Mouse (Mus musculus) T-cell, adult 2 months (primary cell): ENCODE results near the gene Adam1b.

Experiments used
- DNase-seq: peaks from one replicate; pipeline ENCODE4 v3.0.0; 2022; ENCODE audit warnings: low spot score

The Adam1b gene

DNA sequence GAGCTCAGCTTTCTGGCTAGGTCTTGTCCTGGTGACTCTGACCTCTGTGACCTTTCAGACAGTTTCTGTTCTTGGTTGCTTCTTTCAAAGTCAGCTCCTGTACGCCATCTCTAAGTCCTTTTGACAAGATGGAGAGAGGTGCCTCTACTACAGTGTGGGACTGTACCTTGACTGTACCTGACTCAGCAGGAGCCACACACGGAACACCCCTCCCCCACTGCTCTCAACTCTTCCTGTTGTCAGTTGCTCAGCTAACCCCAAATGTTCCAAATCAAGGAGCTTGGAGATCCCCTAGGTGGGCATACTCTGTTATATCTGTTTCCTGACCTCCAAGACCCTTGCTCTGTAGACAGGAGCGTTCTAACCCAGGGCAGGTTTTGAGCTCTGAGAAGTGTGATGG, at the start of gene Adam1b:
Gene Adam1b (minus strand): TSS at position 205 of the 400 bp plus-strand sequence.
- no peak for DNase-seq

DNA sequence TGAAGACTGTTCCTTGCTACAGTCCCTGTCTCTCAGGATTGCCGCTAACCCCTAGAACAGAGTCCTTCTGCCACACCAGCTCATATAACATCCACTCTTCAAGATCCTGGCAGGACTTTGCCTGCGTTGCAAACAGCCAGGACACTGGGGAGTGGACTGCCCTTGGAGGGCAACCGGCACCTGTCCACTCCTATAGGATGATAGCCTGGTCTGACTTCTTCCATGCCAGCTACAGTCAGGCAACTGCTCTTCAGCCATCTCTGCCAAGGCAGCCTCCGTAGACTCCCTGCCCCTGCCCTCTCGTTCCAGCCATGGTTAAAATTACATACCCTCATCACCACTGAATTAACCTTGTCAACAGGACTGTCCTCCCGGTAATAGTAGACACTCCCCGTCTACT, 46.0 kb upstream of the Adam1b start:
- no peak for DNase-seq

DNA sequence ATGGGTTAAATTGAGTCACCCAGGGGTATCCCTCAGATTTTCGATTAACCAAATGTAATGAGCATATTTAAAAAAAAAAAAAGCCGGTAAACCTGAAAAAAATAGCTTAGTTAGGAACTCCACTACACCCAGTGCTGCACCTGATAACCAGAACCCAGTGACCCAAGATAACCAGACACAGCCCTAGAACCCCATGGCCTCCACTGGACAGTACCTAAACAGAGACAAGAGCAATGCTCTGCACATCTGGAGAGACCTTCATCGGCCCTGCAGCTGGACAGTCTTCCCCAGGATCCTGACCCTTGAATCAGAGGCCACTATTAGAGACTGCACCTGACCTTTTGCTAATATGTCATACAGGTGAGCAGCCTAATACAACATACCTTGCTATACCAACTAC, 43.8 kb upstream of the Adam1b start:
- no peak for DNase-seq

DNA sequence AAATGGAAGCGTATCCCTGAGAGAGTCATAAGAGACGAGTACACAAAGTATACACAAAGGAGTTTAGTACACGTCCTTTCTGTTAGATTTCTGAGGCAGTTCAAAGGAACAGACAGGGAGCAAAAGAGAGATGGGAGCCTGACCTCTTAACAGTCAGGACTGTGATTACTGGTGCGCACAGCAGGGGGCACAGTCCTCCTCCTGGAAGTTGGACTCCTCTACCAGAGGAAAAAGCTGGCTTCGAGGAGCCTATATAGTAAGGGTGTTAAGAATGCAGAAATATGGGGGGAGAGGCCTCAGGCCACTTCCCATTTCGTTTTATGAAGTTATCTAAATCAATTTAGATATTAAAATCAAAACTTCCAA, 43.3 kb upstream of the Adam1b start:
- peak; percentile 52 for DNase-seq

DNA sequence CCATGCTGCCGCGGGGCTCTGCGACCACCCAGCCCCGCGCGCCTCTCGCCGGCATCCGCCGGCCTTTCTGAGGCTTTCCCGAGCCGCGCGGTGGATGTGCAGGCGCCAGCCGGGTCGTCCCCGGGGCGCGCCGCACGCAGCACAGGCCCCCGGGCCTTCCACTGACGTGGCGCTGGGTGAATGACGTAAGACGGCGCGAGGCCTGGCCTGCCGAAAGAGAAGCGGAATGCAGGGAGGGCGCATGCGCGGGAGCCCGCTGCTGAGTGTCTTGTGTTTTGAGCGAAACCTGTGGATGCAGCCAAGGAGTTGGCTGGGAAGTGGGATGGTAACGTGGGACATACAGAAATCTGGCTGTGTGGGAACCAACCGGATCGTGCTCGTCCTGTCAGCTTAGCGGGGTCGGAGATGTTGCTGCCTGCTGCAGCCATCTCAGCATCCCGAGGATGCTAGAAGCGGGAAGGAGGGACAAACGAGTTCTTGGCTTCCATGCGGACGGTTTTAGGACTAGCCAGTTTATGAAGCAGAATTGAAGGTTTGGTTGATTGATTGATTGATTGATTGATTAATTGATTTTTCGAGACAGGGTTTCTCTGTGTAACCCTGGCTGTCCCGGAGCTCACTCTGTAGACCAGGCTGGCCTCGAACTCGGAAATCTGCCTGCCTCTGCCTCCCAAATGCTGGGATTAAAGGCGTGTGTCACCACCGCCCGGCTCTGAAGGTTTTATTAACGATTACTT, 42.7 kb upstream of the Adam1b start, which contains the start of gene Mapkapk5:
Gene Mapkapk5 (minus strand): TSS at position 113 of the 737 bp plus-strand sequence.
- DNase-seq, result peak; percentile 96

DNA sequence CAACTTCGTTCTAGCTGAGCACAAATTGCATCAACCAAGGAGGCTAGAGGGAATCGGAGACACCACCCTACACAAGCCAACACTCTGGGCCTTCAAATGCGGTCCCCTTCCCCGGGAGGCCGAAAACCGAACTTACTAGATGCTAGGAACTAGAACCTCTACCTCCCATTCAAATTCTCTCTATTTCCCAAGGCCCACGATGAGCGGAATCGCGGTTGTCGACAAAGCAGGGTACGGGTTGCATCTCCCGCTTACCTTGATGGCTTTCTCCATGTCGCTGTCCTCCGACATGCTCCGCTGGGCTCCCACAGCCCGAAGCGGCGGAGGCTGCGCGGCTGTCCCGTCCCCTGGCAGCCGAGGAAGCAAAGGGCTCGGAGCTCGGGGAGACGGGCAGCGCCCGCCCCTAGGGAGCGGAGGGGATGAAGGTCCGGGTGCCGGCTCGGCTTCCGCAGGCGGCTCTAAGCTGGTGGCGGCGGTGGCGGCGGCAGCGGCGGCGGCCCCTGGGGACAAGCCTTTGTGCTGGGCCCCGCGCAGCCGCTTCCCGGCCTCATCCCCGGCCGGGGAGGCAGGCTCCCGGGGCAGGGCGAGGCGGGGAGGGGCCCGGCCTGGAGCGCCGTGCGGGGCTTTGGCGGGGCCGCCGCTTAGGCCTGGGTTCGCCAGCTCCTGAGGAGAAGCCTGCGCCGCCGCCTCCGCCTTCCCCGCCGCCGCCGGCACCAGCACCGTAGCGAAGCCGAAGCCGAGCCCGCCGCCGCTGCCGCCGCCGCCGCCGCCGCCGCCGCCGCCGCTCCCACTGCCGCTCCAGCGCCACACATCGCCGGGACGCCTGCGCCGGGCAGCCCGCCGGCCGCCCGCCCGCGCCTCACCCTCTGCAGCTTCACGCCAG, 41.9 kb upstream of the Adam1b start, which contains the start of the genes Adam1a and Gm42878:
Gene Adam1a (minus strand): TSS at position 573 of the 883 bp plus-strand sequence.
Gene Gm42878 (minus strand): TSS at position 573 of the 883 bp plus-strand sequence.
- DNase-seq, result peak; percentile 56

DNA sequence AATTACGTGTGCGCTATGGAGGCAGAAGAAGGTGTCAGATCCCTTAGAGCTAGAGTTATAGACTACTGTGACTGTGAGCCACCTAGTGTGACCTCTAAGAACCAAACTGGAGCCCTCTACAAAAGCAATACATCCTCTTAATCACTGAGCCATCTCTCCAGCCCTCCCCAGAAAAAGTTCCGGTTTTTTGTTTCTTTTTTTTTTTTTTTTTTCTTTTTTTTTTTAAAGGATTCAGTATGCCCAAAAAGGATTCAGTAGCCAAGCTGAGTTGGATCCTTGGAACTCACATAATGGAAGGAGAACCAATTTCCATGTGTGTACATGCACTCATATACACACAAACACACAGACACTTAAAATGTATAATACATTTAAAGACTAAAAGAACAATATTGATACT, 40.1 kb upstream of the Adam1b start:
- no peak for DNase-seq

DNA sequence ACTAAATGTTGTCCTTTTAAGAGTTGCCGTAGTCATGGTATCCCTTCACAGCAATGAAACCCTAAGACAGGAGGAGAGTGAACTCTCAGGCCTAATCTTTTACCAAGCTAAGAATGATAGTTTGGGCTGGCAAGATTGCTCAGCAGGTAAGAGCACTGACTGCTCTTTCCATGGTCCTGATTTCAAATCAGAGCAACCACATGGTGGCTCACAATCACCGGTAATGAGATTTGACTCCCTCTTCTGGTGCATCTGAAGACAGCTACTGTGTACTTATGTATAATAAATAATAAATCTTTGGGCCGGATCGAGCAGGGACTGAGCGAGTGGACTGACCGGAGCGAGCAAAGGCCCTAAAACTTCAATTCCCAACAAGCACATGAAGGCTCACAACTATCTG, 38.0 kb upstream of the Adam1b start:
- no peak for DNase-seq

DNA sequence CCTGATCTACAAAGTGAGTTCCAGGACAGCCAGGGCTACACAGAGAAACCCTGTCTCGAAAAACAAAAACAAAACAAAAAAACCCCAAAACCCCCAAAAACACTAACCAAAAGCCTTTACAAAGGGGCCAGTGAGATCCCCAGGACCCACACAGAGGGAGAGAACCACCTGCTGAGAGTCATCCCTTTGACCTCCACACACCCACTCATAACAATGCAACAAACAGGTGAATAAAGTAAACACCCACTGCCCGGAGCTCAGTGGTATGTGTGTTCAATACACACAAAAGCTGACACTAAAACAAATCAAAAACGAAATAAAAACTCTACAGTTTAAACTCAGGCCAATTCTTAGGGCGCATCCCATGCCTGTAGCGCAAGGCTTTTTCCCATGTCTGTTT, 36.8 kb upstream of the Adam1b start:
- no peak for DNase-seq

DNA sequence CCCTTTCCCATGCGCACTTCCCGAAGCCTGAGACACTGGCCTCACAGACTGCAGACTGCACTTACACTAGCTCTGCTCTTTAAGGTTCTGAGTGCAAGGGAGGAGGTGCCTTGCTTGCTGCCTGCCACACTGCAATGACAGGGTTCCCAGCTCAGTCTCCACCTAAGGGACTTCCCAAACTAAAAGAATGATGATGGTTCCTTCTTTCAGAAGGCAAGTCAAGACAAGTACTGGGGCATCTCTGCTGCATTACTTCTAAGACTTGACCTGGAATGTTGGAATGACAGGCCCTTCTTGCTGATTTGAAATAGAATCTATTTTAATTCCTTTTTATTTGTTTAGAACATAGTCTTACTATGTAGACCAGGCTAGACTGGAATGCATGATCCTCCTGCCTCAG, 34.4 kb upstream of the Adam1b start:
- DNase-seq, result no peak

DNA sequence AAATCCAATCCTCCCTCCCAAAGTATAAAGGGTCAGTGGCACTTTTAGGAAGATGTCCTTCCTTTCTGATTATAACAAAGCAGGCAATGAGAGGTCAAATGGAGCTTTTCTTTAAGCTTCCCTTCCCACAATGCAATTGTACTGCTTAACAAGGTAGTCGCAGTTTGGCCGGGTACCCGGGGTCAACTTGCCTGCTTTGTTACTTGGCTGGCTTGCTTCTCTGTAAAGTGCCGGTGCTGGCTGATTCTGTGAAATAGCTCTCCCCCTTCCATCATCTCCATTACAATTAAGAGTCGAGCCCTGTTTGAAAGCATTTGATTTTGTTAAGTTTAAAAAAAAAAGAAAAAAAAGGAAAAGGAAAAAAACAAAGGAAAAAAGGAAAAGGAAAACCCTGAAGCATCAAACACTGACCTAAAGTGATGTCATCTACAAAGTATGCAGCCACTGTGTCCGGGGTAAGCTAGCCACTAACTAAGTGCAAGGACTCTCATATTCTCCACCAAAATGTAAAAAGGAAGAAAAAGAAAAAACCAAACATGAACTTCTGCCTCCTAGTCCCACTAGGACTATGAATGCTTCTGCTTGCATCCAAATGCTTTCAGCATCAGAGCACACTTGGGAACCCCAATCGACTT, 33.8 kb upstream of the Adam1b start:
- no peak for DNase-seq

DNA sequence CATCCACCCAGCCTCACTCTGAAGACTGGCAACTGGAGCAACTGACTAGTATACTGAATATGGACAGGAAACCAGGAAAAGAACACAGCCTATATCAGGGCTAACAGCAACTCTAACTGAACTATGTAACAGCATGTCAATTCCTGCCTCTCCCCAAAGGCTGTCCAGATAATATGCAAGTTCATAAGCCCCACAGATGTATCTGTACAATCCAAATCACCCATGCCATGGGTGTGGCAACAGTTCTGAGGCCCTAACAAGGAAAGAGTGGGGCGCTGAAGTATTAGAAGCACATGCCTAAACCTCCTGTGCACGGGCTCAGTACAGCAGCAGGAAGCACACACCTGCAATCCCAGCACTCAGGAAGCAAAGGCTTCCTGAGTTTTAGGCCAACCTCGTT, 31.9 kb upstream of the Adam1b start:
- no peak for DNase-seq

DNA sequence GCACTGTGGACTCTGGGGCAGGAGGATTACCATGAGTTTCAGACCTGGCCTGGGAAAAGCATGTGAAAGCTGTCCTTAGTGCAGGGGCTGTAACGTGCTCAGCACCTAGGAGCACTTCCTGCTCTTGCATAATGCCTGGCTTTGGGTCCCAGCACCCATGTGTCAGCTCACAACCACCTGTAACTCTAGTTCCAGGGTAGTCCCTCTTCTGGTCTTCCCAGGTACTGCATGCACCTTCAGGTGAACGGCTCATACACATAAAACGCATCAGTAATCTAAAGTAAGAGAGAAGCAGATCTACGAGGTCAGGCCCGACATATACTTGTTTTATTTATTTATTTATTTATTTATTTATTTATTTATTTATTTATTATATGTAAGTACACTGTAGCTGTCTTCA, 31.3 kb upstream of the Adam1b start:
- peak; percentile 16 for DNase-seq

DNA sequence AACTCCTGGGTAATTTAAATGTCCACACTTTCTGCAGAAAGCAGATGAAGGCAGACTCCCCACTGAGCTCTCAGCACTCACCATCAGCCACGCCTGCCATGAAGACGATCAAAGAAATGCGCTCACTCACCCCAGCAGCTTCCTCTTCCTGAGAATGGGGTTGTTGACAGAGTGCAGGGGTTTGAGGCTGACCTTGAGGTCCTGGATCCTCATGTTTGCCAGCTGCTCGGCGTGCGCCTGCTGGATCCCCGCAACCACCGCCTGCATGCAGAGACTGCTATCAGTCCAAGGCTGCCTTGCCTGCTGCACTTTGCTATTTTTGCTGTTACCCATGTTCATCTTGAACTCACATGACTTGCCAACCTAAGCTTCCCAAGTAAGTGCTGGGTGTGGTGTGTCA, 23.7 kb upstream of the Adam1b start:
- no peak for DNase-seq

DNA sequence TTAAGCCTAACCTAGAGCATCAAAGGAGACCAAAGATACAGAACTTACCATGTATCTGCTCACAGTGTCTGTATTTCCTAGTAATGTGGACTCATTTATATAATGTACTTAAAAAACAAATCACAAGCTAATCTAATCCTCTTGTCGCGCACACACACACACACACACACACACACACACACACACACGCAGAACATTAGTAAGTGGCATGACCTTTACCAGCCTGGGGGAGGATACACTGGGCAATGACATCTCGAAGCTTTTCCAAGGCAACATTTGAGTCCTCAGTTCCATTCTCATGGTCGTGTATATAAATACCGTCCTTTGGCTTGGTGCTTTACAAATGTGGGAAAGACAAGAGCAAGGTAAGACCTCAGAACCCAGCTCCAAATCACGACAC, 23.3 kb upstream of the Adam1b start:
- no peak for DNase-seq

DNA sequence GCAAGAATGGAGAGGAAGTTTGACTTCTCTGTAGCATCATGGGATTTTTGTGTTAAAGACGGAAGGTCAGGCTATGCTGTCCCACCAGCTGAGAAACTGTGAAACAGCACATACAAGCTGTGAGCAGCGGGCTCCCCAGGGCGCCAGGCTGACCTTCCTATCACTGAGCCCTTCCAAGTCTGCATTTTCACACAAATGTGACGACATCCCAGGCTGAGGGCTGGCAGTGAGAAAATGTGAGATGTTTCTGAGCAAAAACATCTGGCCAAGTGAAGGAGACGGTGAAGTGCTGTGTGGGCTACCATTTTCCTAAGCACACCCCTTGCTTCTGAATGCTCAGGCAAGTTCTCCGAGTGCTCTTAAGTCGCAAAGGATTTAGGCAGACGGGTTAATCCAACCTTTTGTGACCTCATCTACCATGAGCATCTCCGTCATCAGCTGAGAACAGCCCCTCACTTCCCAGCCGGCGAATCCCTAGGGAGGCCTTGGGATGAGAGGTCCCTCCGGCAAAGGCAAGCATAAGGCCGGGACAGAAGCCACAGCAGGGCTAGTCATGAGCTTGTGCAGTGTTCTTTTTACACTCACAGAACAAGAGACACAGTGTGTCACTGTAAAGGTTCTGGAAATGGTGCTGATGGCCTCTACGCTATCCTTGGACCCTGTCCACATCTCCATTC, 22.7 kb upstream of the Adam1b start:
- DNase-seq, result no peak

DNA sequence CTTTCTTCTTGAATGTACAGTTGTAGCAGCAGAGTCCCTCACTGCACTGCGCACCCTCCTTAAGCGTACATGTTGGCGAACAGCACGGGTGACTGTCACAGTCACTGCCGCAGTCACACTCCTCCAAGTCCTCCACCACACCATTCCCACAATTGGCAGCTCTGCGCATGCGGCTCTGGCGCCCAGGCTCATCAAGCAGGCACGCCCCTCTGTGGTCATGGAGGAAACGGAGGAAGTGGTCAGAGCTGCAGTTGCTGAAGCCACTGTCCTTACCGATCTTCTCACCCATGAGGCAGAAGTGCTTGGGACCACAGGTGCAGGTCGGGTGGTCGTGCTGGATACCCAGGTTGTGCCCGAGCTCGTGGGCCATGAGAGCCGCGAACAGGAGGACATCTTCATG, 16.5 kb upstream of the Adam1b start:
- DNase-seq, result peak; percentile 20

DNA sequence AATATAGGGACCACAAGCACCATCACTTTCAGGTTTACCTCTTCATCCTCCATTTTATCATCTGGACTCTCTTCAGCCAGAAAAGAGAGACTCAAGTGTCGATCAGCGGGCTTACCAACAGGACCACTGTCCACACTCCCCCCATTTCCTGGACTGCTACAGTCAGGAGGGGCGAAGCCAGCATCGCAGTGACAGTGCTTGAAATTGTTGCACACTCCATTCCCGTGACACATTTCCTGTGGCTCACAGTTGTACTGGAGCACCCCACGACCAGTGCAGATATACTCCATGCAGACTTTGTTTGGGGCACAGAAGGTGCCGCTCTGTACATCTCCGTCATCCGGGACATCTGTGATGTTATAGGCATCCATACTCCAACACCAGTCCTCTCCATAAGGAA, 15.7 kb upstream of the Adam1b start:
- DNase-seq, result no peak

DNA sequence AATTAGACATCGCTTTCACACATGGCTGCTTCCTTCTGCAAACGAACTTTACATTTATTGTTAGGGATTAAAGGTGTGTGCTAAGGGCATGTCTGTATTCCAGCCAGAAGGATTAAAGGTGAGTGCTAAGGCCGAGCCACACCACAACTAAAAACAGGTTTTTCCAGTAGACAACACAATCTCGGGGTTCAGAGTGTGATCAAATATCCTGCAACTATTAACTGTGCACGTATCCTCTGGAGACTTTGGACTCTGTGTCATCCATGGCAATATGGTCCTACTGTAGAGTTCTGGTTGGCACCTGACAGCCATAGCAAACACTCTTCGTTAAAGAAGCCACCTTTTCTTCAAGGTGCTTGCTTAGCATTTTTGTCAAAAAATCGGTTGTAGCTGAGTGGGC, 6.8 kb upstream of the Adam1b start:
- no peak for DNase-seq

DNA sequence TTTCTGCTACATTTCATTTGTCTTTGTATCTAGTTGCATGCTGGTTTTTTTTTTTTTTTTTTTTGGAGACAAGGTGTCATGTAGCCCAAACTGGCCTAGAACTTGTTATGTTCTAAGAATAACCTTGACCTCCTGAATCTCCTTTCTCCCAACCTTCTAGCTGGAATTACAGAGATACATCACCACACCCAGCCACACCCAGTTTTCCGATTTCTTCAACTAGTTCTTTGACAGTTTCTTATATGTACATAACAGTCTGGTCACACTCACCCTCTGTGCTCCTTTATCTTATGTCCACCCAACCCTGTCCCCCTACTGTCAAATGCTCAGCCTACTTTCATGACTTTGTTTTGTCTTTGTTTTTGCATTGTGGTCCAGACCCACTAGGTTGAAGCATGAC, 3.6 kb upstream of the Adam1b start:
- no peak for DNase-seq

DNA sequence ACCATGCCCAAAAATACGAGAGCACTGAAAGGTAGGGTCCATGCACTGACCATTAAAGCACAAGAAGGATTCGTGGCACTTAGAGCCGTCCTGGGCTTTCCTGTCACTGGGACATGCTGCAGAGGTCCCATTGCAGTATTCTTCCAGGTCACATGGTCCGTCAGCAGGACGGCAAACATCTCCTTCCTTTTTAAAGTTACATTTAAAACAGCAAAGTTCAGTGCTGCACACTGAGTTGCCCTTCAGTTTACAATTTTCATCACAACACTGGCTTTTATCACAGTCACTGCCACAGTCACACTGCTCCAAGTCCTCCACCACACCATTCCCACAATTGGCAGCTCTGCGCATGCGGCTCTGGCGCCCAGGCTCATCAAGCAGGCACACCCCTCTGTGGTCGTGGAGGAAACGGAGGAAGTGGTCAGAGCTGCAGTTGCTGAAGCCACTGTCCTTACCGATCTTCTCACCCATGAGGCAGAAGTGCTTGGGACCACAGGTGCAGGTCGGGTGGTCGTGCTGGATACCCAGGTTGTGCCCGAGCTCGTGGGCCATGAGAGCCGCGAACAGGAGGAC, 1.7 kb downstream of the Adam1b start:
- peak; percentile 6 for DNase-seq

DNA sequence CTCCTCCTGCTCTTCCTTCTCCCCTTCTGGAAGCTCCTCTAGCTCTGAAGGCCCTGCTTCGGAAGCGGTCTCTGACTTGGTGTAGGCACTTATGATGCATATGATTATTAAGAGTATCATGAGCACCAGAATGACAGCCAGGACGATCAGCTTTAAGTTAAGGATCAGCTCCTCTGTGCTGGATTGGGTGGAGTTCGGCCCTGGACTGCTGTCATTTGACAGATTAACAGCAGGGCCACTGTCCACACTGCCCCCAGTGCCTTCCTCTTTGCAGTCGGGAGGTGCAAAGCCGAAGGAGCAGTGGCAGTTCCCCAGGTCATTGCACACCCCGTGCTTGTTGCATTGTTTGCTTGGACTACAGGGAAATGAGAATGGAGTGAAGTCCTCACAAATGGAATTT, 2.5 kb downstream of the Adam1b start:
- no peak for DNase-seq
